Mouse (Mus musculus): ENCODE measurements at regions not wholly inside any gene's neighbourhood (a gene's known extent, or its start where the extent isn't known, plus 50 kb on each side); places are given as distances from the start of the nearest gene placed in this dataset.

DNA sequence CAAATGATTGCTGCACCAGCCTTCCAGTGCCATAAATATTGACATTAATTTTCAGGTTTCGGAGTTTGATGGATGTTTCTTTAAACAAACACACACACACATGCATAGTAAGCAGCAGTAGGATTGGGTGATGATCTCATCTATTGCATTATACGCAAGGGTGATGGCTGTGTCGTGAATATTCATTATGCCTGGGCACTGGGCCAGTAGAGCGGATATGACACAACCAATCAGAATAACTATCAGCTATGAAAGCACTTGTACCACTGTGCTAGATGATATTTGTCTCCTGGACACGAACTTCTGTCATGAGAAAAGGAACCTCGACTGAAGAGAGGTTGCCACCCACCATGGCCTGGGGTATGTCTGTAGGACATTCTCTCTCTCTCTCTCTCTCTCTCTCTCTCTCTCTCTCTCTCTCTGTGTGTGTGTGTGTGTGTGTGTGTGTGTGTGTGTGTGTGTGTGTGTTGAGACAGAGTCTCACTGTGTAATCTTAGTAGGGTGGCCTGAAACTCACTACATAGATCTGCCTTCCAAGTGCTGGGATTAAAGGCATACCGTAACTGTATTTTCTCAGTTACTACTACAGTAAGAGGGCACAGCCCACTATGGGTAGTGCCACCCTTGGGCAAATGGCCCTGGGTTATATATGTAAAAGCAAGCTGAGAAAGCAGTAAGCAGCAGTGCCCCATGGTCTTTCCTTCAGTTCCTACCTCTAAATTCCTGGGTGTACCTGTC is 94.7 kb upstream of the Nampt start:
- TF ChIP-seq POLR2A (IDR thresholded peaks at IDR 0.05; ENCODE audit: control insufficient read depth, low read depth, low read length): no peak
- TF ChIP-seq CTCF (IDR thresholded peaks at IDR 0.05; ENCODE audit: control insufficient read depth, insufficient read depth, insufficient replicate concordance, low read depth, low read length): no peak
